Mouse (Mus musculus): ENCODE results near the gene Nme3. TPM values are rescaled to one million over a fixed set of nuclear protein-coding genes. Genes with fewer than 3 reads are reported as not detected.
A peak's percentile ranks its signal among the peaks of the same experiment; 100 is the strongest.

Gene Nme3
- polyA plus RNA-seq, 1 experiment, result 45.3 TPM

- no peak for TF ChIP-seq POLR2A (IDR thresholded peaks at IDR 0.05; ENCODE audit: low read depth, low read length)
- no peak for TF ChIP-seq CTCF (IDR thresholded peaks at IDR 0.05; ENCODE audit: extremely low read depth, insufficient read depth, insufficient read length, insufficient replicate concordance)
- H3K27me3 ChIP-seq (ENCODE audit: control insufficient read depth, insufficient read depth, low read length), result no peaks in the 10 kb centered on the region
- H3K36me3 ChIP-seq (ENCODE audit: control insufficient read depth, insufficient read depth, low read length), result peaks cover 30% of the 10 kb centered on the region
- 88% methylated on average over 4 of the region's 4 CpGs for WGBS
- DNase-seq (ENCODE audit: low read depth in 1 of 2, low spot score in 2 of 2), result no peak
- no peak overlapping the region for H3K27ac ChIP-seq (ENCODE audit: insufficient read depth, low read length)
- peaks cover 14% of the 10 kb centered on the region for H3K4me1 ChIP-seq (ENCODE audit: control insufficient read depth, insufficient read depth, insufficient read length)
- no peak overlapping the region for H3K4me3 ChIP-seq (ENCODE audit: extremely low read depth, insufficient read depth, insufficient read length)
Observed at GRCm38 (mm10) chr17:24897600-24897999, 1.3 kb downstream of the Nme3 start.

GRCm38 (mm10) chr17:24898041-24898854, 1.9 kb downstream of the Nme3 start:
- WGBS, result 90% methylated on average over 4 of the region's 4 CpGs
- Histone ChIP-seq H3K36me3 (ENCODE audit: control insufficient read depth, insufficient read depth, low read length) (peaks cover 32% of the 10 kb centered on the region), H3K27me3 (ENCODE audit: control insufficient read depth, insufficient read depth, low read length) (no peaks in the 10 kb centered on the region), H3K4me1 (ENCODE audit: control insufficient read depth, insufficient read depth, insufficient read length) (peaks cover 14% of the 10 kb centered on the region), H3K27ac (ENCODE audit: insufficient read depth, low read length) (no peak overlapping the region), H3K4me3 (ENCODE audit: extremely low read depth, insufficient read depth, insufficient read length) (no peak overlapping the region)
- DNase-seq (ENCODE audit: low read depth in 1 of 2, low spot score in 2 of 2), result no peak
- TF ChIP-seq CTCF (IDR thresholded peaks at IDR 0.05; ENCODE audit: extremely low read depth, insufficient read depth, insufficient read length, insufficient replicate concordance), result no peak

GRCm38 (mm10) chr17:24899153-24899552, 2.9 kb downstream of the Nme3 start:
- no peak for DNase-seq (ENCODE audit: low read depth in 1 of 2, low spot score in 2 of 2)
- no peak overlapping the region for H3K27ac ChIP-seq (ENCODE audit: insufficient read depth, low read length)
- no peak for TF ChIP-seq CTCF (IDR thresholded peaks at IDR 0.05; ENCODE audit: extremely low read depth, insufficient read depth, insufficient read length, insufficient replicate concordance)
- no peak for TF ChIP-seq POLR2A (IDR thresholded peaks at IDR 0.05; ENCODE audit: low read depth, low read length)
- peaks cover 13% of the 10 kb centered on the region for H3K4me1 ChIP-seq (ENCODE audit: control insufficient read depth, insufficient read depth, insufficient read length)
- no peaks in the 10 kb centered on the region for H3K27me3 ChIP-seq (ENCODE audit: control insufficient read depth, insufficient read depth, low read length)
- WGBS, result 93% methylated on average over 5 of the region's 5 CpGs
- H3K36me3 ChIP-seq (ENCODE audit: control insufficient read depth, insufficient read depth, low read length), result peaks cover 36% of the 10 kb centered on the region
- no peak overlapping the region for H3K4me3 ChIP-seq (ENCODE audit: extremely low read depth, insufficient read depth, insufficient read length)

GRCm38 (mm10) chr17:24900014-24900413, 3.7 kb downstream of the Nme3 start:
- no peak overlapping the region for H3K27ac ChIP-seq (ENCODE audit: insufficient read depth, low read length)
- H3K27me3 ChIP-seq (ENCODE audit: control insufficient read depth, insufficient read depth, low read length), result no peaks in the 10 kb centered on the region
- H3K36me3 ChIP-seq (ENCODE audit: control insufficient read depth, insufficient read depth, low read length), result peaks cover 45% of the 10 kb centered on the region
- no peak overlapping the region for H3K4me3 ChIP-seq (ENCODE audit: extremely low read depth, insufficient read depth, insufficient read length)
- peaks cover 9% of the 10 kb centered on the region; the same call in 1 of the 2 replicates for H3K4me1 ChIP-seq (ENCODE audit: control insufficient read depth, insufficient read depth, insufficient read length)
- no peak for DNase-seq (ENCODE audit: low read depth in 1 of 2, low spot score in 2 of 2)
- TF ChIP-seq CTCF (IDR thresholded peaks at IDR 0.05; ENCODE audit: extremely low read depth, insufficient read depth, insufficient read length, insufficient replicate concordance), result no peak
- no peak for TF ChIP-seq POLR2A (IDR thresholded peaks at IDR 0.05; ENCODE audit: low read depth, low read length)
- WGBS, result 95% methylated on average over 6 of the region's 6 CpGs

GRCm38 (mm10) chr17:24902124-24902523, 5.8 kb downstream of the Nme3 start:
- Histone ChIP-seq H3K4me3 (ENCODE audit: extremely low read depth, insufficient read depth, insufficient read length) (no peak overlapping the region), H3K27me3 (ENCODE audit: control insufficient read depth, insufficient read depth, low read length) (no peaks in the 10 kb centered on the region), H3K4me1 (ENCODE audit: control insufficient read depth, insufficient read depth, insufficient read length) (peaks cover 2% of the 10 kb centered on the region; the same call in 1 of the 2 replicates), H3K27ac (ENCODE audit: insufficient read depth, low read length) (no peak overlapping the region), H3K36me3 (ENCODE audit: control insufficient read depth, insufficient read depth, low read length) (peaks cover 52% of the 10 kb centered on the region)
- 88% methylated on average over 5 of the region's 5 CpGs for WGBS
- DNase-seq (ENCODE audit: low read depth in 1 of 2, low spot score in 2 of 2), result no peak
- TF ChIP-seq POLR2A (IDR thresholded peaks at IDR 0.05; ENCODE audit: low read depth, low read length) (no peak), CTCF (IDR thresholded peaks at IDR 0.05; ENCODE audit: extremely low read depth, insufficient read depth, insufficient read length, insufficient replicate concordance) (no peak)

GRCm38 (mm10) chr17:24902671-24903474, 6.6 kb downstream of the Nme3 start:
- no peak for DNase-seq (ENCODE audit: low read depth in 1 of 2, low spot score in 2 of 2)
- TF ChIP-seq CTCF (IDR thresholded peaks at IDR 0.05; ENCODE audit: extremely low read depth, insufficient read depth, insufficient read length, insufficient replicate concordance) (peak; percentile 31; the same call in 1 of the 2 replicates), POLR2A (IDR thresholded peaks at IDR 0.05; ENCODE audit: low read depth, low read length) (no peak)
- peaks cover 57% of the 10 kb centered on the region for H3K36me3 ChIP-seq (ENCODE audit: control insufficient read depth, insufficient read depth, low read length)
- H3K4me1 ChIP-seq (ENCODE audit: control insufficient read depth, insufficient read depth, insufficient read length), result no peaks in the 10 kb centered on the region
- H3K27ac ChIP-seq (ENCODE audit: insufficient read depth, low read length), result peak overlapping the region; percentile 54; the same call in 1 of the 2 replicates
- 70% methylated on average over 9 of the region's 9 CpGs for whole genome bisulfite sequencing
- H3K4me3 ChIP-seq (ENCODE audit: extremely low read depth, insufficient read depth, insufficient read length), result no peak overlapping the region
- H3K27me3 ChIP-seq (ENCODE audit: control insufficient read depth, insufficient read depth, low read length), result no peaks in the 10 kb centered on the region

All from spleen, adult 2 months (tissue).